Mouse (Mus musculus): ENCODE results near the gene Son. TPM values are rescaled to one million over a fixed set of nuclear protein-coding genes. Genes with fewer than 3 reads are reported as not detected.

Son gene
- polyA plus RNA-seq, 1 experiment from 2014 or later: 98.8 TPM

DNA sequence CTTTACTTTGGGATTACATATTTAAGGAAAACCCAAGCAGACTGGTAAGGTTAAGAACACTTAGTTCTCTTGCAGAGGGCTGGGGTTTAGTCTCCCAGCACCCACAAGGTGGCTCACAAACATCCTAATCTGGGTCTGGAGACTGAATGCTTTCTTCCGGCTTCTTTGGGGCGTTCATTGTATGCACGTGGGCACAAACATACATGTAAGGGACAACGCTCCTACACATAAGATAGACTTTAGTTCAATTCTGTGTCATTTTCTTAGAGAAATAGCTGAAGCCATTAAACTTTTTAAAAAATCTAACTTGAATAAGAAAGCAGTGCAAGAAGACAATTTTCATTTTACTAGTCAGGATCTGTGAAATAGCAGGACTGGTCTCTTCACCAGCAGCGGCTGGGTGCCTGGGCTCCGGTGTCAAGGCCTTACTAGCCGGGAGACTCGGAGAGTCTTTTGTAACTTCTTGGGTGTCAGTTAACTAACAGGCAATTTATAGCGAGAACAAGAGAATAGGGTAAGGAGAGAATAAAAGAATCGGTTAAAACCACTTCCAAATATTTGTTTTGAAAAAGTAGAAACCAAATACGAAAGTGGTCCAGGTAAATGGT is 1.2 kb upstream of the Son start:
- WGBS: 2% methylated on average over 11 of the region's 11 CpGs
- peaks cover 4% of the 10 kb centered on the region for H3K4me1 ChIP-seq (ENCODE audit: control insufficient read depth, insufficient read depth, low read length)
- peak overlapping the region; percentile 99 for H3K4me2 ChIP-seq (ENCODE audit: low read depth, low read length)
- H3K9me3 ChIP-seq (replicated peaks; ENCODE audit: control insufficient read depth, low read length): no peaks in the 10 kb centered on the region
- no peak for ATAC-seq (ENCODE audit: insufficient read depth, low FRiP score)
- H3K9ac ChIP-seq (ENCODE audit: low read length): peak overlapping the region; percentile 94
- peak overlapping the region; percentile 100 for H3K27ac ChIP-seq (ENCODE audit: low read length)
- peaks cover 4% of the 10 kb centered on the region; the same call in 1 of the 2 replicates for H3K36me3 ChIP-seq (ENCODE audit: control insufficient read depth, insufficient read depth, low read length)
- no peaks in the 10 kb centered on the region for H3K27me3 ChIP-seq (ENCODE audit: control insufficient read depth, insufficient read depth, low read length)
- H3K4me3 ChIP-seq (replicated peaks; ENCODE audit: low read length): peak overlapping the region; percentile 79

DNA sequence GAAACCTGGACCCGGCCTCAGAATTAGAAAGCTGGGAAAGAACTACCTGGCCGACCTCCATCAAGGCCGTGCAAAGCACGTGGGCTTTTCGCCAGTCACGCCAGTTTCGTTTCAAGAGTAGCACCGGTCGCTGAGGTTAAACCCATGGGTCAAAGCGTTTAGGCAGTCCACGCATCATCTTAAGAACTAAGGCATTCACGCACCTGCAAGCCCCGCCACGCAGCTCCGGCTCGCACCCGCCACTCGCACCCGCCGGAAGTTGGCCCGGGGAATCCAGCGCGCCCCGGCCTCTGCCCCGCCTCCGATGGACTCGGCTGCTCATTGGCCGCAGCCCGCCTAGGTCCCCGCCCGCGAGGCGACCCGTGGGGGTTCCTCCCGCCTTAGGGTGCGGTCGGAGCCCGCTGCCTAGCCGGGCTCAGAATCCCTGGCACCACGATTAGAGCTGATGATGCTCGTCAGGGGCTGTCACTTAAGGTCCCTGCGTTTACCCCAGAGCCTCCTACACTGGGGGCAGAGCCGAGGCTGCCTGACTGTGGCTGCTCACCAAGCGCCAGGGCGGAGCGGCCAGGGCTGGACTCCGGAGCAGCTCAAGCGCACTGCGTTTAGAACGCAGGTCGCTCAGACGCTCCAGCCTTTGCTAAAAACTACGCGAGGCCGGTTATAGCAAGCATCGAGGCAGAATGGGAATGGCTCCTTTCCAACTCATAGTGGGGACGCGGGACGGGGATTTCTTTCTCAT is 456 bp upstream of the Son start, which contains the start of gene Gart:
TSS of gene Gart (minus strand) at position 272 of the 739 bp plus-strand sequence.
- Histone ChIP-seq H3K4me2 (ENCODE audit: low read depth, low read length) (peak within 1 kb of the TSS; percentile 99), H3K4me1 (ENCODE audit: control insufficient read depth, insufficient read depth, low read length) (peaks cover 4% of the 10 kb centered on the region), H3K36me3 (ENCODE audit: control insufficient read depth, insufficient read depth, low read length) (peaks cover 3% of the 10 kb centered on the region; the same call in 1 of the 2 replicates), H3K27ac (ENCODE audit: low read length) (peak within 1 kb of the TSS; percentile 100), H3K9ac (ENCODE audit: low read length) (peak within 1 kb of the TSS; percentile 94), H3K27me3 (ENCODE audit: control insufficient read depth, insufficient read depth, low read length) (no peaks in the 10 kb centered on the region), H3K4me3 (replicated peaks; ENCODE audit: low read length) (peak within 1 kb of the TSS; percentile 79), H3K9me3 (replicated peaks; ENCODE audit: control insufficient read depth, low read length) (no peaks in the 10 kb centered on the region)
- WGBS: under 1% methylated on average over 59 of the region's 59 CpGs
- peak; percentile 91 for ATAC-seq (ENCODE audit: insufficient read depth, low FRiP score)

DNA sequence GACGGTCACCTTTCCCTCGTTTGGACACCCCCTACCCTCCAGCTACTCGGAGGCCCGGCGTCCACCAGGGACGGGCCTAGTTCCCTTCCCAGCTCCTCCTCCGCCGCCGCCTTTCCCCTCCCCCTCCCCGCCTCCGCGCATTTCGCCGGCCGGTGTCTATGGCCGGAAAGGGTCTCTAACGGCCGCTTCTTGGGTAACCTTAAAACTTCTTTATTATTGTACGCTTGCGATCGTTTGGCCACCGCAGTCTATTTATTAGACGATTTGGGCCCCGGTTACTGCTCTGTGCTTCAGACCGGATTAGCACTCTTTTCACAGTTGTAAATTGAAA is 879 bp downstream of the Son start:
- H3K27ac ChIP-seq (ENCODE audit: low read length): peak overlapping the region; percentile 100
- H3K4me2 ChIP-seq (ENCODE audit: low read depth, low read length): peak overlapping the region; percentile 58
- peaks cover 7% of the 10 kb centered on the region for H3K4me1 ChIP-seq (ENCODE audit: control insufficient read depth, insufficient read depth, low read length)
- H3K9ac ChIP-seq (ENCODE audit: low read length): peak overlapping the region; percentile 94
- 1% methylated on average over 25 of the region's 25 CpGs for WGBS
- H3K36me3 ChIP-seq (ENCODE audit: control insufficient read depth, insufficient read depth, low read length): peaks cover 11% of the 10 kb centered on the region
- peak overlapping the region; percentile 79 for H3K4me3 ChIP-seq (replicated peaks; ENCODE audit: low read length)
- no peaks in the 10 kb centered on the region for H3K27me3 ChIP-seq (ENCODE audit: control insufficient read depth, insufficient read depth, low read length)
- no peaks in the 10 kb centered on the region for H3K9me3 ChIP-seq (replicated peaks; ENCODE audit: control insufficient read depth, low read length)
- peak; percentile 40 for ATAC-seq (ENCODE audit: insufficient read depth, low FRiP score)

DNA sequence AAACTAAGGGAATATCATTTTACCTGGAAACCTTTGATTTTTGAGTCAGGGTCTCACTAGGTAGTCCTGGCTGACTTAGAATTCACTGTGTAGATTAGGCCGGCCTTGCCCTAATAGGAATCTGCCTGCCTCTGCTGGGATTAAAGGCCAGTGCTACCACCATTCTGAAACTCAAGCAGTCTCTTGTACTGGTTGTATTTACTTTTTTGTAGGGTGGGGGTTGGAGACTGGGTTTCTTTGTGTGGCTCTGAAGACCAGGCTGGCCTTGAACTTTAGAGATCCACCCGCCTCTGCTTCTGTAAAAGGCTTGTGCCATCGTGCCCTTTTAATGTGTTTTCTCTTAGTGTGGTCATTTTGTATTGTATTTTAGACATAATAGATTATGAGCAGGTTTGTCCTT is 1.9 kb downstream of the Son start:
- peak overlapping the region; percentile 58 for H3K4me2 ChIP-seq (ENCODE audit: low read depth, low read length)
- H3K27ac ChIP-seq (ENCODE audit: low read length): no peak overlapping the region
- WGBS: 43% methylated on average over 3 of the region's 3 CpGs
- 0 out of 2 replicates have a peak overlapping the region, but pooled peaks have one; percentile 8 for H3K9ac ChIP-seq (ENCODE audit: low read length)
- H3K36me3 ChIP-seq (ENCODE audit: control insufficient read depth, insufficient read depth, low read length): peaks cover 11% of the 10 kb centered on the region
- H3K4me3 ChIP-seq (replicated peaks; ENCODE audit: low read length): peak overlapping the region; percentile 79
- ATAC-seq (ENCODE audit: insufficient read depth, low FRiP score): no peak
- no peaks in the 10 kb centered on the region for H3K27me3 ChIP-seq (ENCODE audit: control insufficient read depth, insufficient read depth, low read length)
- H3K9me3 ChIP-seq (replicated peaks; ENCODE audit: control insufficient read depth, low read length): no peaks in the 10 kb centered on the region
- H3K4me1 ChIP-seq (ENCODE audit: control insufficient read depth, insufficient read depth, low read length): peaks cover 7% of the 10 kb centered on the region

DNA sequence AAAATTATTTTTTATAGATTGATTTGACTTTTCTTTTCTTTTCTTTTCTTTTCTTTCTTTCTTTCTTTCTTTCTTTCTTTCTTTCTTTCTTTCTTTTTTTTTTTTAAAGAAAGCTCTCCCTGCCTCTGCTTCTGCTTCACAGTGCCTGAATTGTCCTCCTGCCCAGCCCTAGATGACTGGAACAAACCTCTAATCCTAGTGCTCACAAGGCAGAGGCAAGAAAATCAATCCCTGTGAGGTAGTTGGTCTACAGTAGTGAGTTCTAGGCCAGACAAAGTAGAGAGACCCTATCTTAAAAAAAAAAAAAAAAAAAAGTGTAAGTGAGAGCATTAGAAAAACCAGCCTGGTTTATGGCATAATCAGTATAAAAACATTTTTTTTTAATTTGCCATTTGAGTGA is 2.5 kb downstream of the Son start:
- Histone ChIP-seq H3K4me2 (ENCODE audit: low read depth, low read length) (no peak overlapping the region), H3K36me3 (ENCODE audit: control insufficient read depth, insufficient read depth, low read length) (peaks cover 13% of the 10 kb centered on the region), H3K4me1 (ENCODE audit: control insufficient read depth, insufficient read depth, low read length) (peaks cover 7% of the 10 kb centered on the region), H3K27ac (ENCODE audit: low read length) (no peak overlapping the region), H3K9me3 (replicated peaks; ENCODE audit: control insufficient read depth, low read length) (no peaks in the 10 kb centered on the region), H3K9ac (ENCODE audit: low read length) (no peak overlapping the region), H3K27me3 (ENCODE audit: control insufficient read depth, insufficient read depth, low read length) (no peaks in the 10 kb centered on the region), H3K4me3 (replicated peaks; ENCODE audit: low read length) (no peak overlapping the region)
- ATAC-seq (ENCODE audit: insufficient read depth, low FRiP score): no peak

DNA sequence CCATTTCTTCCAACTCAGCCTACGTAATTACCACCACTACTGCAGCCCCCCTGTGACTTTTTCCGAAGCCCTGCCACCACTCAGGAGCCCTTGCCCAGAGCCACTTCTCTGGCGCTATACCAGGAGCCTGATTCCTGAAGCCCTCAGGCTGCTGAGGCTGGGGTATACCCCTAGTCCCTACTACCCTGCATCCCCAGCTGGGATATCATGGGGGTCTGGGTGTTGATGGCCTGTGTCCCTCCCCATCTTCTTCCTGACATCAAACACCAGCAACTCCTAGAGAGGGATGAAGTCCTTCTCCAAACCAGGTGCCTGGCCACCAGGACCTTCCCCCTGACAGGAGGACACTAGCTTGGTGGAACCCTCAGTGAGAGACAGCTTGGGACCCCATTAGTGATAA is 4.9 kb downstream of the Son start:
- H3K27ac ChIP-seq (ENCODE audit: low read length): no peak overlapping the region
- H3K4me3 ChIP-seq (replicated peaks; ENCODE audit: low read length): no peak overlapping the region
- no peak overlapping the region for H3K9ac ChIP-seq (ENCODE audit: low read length)
- no peaks in the 10 kb centered on the region for H3K27me3 ChIP-seq (ENCODE audit: control insufficient read depth, insufficient read depth, low read length)
- peaks cover 7% of the 10 kb centered on the region for H3K4me1 ChIP-seq (ENCODE audit: control insufficient read depth, insufficient read depth, low read length)
- 89% methylated on average over 3 of the region's 3 CpGs for WGBS
- no peaks in the 10 kb centered on the region for H3K9me3 ChIP-seq (replicated peaks; ENCODE audit: control insufficient read depth, low read length)
- no peak for ATAC-seq (ENCODE audit: insufficient read depth, low FRiP score)
- no peak overlapping the region for H3K4me2 ChIP-seq (ENCODE audit: low read depth, low read length)
- peaks cover 37% of the 10 kb centered on the region for H3K36me3 ChIP-seq (ENCODE audit: control insufficient read depth, insufficient read depth, low read length)

DNA sequence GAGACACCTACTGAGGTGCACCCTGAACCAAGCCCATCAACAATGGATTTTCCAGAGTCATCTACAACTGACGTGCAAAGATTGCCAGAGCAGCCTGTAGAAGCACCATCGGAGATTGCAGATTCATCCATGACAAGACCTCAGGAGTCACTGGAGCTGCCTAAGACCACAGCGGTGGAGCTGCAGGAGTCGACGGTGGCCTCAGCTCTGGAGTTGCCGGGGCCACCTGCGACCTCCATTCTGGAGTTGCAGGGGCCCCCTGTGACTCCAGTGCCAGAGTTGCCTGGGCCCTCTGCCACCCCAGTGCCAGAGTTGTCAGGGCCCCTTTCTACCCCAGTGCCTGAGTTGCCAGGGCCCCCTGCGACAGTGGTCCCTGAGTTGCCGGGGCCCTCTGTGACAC is 8.0 kb downstream of the Son start:
- no peak overlapping the region for H3K27ac ChIP-seq (ENCODE audit: low read length)
- H3K9ac ChIP-seq (ENCODE audit: low read length): no peak overlapping the region
- H3K36me3 ChIP-seq (ENCODE audit: control insufficient read depth, insufficient read depth, low read length): peaks cover 68% of the 10 kb centered on the region
- WGBS: 96% methylated on average over 9 of the region's 9 CpGs
- no peak overlapping the region for H3K4me3 ChIP-seq (replicated peaks; ENCODE audit: low read length)
- peaks cover 5% of the 10 kb centered on the region; the same call in 1 of the 2 replicates for H3K9me3 ChIP-seq (replicated peaks; ENCODE audit: control insufficient read depth, low read length)
- no peaks in the 10 kb centered on the region for H3K27me3 ChIP-seq (ENCODE audit: control insufficient read depth, insufficient read depth, low read length)
- H3K4me1 ChIP-seq (ENCODE audit: control insufficient read depth, insufficient read depth, low read length): peaks cover 3% of the 10 kb centered on the region; the same call in 1 of the 2 replicates
- no peak overlapping the region for H3K4me2 ChIP-seq (ENCODE audit: low read depth, low read length)
- no peak for ATAC-seq (ENCODE audit: insufficient read depth, low FRiP score)

DNA sequence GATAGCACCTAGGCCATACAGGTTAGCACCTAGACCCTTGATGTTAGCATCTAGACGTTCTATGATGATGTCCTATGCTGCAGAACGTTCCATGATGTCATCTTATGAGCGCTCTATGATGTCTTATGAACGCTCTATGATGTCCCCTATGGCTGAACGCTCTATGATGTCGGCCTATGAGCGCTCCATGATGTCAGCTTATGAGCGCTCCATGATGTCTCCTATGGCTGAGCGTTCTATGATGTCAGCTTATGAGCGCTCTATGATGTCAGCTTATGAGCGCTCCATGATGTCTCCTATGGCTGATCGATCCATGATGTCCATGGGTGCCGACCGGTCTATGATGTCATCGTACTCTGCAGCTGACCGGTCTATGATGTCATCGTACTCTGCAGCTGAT is 10.0 kb downstream of the Son start:
- ATAC-seq (ENCODE audit: insufficient read depth, low FRiP score): no peak
- H3K27ac ChIP-seq (ENCODE audit: low read length): no peak overlapping the region
- H3K4me3 ChIP-seq (replicated peaks; ENCODE audit: low read length): no peak overlapping the region
- peaks cover 5% of the 10 kb centered on the region; the same call in 1 of the 2 replicates for H3K9me3 ChIP-seq (replicated peaks; ENCODE audit: control insufficient read depth, low read length)
- H3K27me3 ChIP-seq (ENCODE audit: control insufficient read depth, insufficient read depth, low read length): no peaks in the 10 kb centered on the region
- H3K4me2 ChIP-seq (ENCODE audit: low read depth, low read length): no peak overlapping the region
- no peaks in the 10 kb centered on the region; the same call in 1 of the 2 replicates for H3K4me1 ChIP-seq (ENCODE audit: control insufficient read depth, insufficient read depth, low read length)
- H3K9ac ChIP-seq (ENCODE audit: low read length): no peak overlapping the region
- H3K36me3 ChIP-seq (ENCODE audit: control insufficient read depth, insufficient read depth, low read length): peaks cover 74% of the 10 kb centered on the region
- WGBS: 97% methylated on average over 17 of the region's 17 CpGs

DNA sequence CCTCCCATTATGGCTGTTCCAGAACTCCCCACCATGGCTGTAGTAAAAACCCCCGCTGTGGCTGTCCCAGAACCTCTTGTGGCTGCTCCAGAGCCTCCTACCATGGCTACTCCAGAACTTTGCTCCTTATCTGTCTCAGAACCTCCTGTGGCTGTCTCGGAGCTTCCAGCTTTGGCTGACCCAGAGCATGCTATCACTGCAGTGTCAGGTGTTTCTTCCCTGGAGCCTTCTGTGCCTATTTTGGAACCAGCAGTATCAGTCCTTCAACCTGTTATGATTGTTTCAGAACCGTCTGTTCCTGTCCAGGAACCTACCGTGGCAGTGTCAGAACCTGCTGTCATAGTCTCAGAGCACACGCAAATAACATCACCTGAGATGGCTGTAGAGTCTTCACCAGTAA is 11.2 kb downstream of the Son start:
- Histone ChIP-seq H3K4me3 (replicated peaks; ENCODE audit: low read length) (no peak overlapping the region), H3K36me3 (ENCODE audit: control insufficient read depth, insufficient read depth, low read length) (peaks cover 78% of the 10 kb centered on the region), H3K4me2 (ENCODE audit: low read depth, low read length) (no peak overlapping the region), H3K27ac (ENCODE audit: low read length) (no peak overlapping the region), H3K27me3 (ENCODE audit: control insufficient read depth, insufficient read depth, low read length) (no peaks in the 10 kb centered on the region), H3K4me1 (ENCODE audit: control insufficient read depth, insufficient read depth, low read length) (no peaks in the 10 kb centered on the region), H3K9me3 (replicated peaks; ENCODE audit: control insufficient read depth, low read length) (peaks cover 5% of the 10 kb centered on the region; the same call in 1 of the 2 replicates), H3K9ac (ENCODE audit: low read length) (no peak overlapping the region)
- ATAC-seq (ENCODE audit: insufficient read depth, low FRiP score): no peak
- 94% methylated on average over 5 of the region's 5 CpGs for WGBS

All from stomach, embryonic 16.5 days (tissue).